Mouse (Mus musculus): ENCODE measurements around the gene E130308A19Rik. TPM values are rescaled to one million over a fixed set of nuclear protein-coding genes. Genes with fewer than 3 reads are reported as not detected.
A peak's percentile ranks its signal among the peaks of the same experiment; 100 is the strongest.

The E130308A19Rik gene
- total RNA-seq, 2 experiments from 2014 or later: 11.6 to 13.1 TPM

DNA sequence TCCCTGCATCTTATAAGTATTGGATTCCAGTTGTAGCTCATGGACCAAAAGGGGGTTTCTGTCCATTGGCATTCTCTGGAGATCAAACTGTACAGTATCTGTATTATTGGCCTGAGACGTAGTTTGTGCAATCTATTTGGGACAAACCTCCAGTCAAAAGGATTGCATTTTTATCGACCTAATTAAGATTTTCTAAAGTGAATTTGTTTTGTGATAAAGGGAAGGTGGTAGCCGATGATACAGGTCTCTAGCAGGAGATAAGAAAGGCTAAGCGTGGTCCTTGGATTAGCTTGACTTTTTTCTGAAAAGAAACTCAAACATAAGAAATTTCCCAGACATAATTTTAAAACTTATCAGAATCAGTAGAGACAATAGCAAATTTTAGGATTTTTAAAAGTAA, 99.6 kb downstream of the E130308A19Rik start:
- DNase-seq (ENCODE audit: low spot score in 2 of 2): no peak

DNA sequence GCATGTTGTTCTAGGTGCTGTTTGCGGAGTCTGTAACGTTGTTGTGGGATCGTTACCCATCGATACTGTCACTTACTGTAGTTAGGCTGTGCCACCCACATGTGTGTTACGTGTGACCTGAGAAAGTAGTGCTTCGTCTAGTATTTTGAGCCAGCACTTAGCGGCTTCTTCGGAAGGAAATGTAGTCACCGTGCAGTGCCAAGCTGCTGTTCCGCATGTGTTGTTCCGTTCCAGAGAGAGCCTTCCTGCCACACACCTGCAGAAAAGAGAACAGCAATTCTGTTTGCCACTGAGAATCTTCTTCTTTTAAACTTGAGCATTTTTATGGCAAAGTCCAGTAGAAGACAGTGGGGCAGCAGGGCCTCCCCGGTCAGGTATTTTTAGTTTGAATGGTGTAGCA, 100.5 kb downstream of the E130308A19Rik start:
- no peak for DNase-seq (ENCODE audit: low spot score in 2 of 2)

DNA sequence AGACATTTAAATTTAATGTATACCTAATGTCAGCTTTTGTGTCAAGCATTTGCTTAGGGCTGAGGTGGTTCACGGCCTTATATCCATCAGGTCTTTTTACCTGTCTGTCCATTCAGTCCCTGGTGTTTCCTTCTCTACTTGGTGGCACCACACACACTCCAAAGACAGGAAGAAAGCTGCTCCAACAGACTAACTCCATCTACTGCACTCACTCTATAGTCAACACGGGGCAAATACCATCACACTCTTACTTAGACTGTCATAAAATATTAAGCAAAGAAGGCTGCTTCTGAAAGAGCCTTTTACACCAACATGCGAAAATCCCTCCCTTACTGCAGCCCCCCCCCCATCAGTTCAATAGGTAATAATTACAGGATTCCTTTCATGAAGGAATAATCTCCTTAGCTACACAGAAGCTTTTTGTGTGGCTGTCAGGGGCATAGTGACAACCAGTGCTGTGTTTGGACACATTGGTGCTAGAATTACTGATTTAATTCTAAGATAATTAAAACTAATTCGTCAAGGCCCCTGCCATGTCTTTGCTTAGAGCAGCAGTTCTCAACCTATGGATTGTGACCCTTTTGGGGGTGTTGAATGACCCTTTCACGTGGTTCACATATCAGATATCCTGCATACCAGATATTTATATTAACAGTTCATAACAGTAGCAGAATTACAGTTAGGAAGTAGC, 101.3 kb downstream of the E130308A19Rik start:
- DNase-seq (ENCODE audit: low spot score in 2 of 2): no peak

DNA sequence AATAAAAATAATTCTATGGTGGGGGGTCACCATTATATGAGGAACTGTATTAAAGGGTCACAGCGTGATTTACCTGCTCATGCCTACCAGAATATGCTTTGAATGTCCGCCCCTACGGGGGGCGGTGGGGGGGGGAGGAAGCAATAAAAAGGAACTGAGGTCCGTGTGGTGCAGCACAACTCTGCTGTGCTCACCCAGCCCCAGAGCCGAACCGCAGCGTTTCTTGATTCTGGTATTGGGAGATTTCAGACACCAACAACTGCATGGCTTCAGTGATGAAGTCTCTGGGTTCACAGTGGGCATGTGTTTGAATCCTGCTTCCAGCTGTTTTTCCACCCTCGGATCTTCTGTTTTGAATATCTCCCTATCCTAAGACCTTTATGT, 101.9 kb downstream of the E130308A19Rik start:
- DNase-seq (ENCODE audit: low spot score in 2 of 2): no peak

DNA sequence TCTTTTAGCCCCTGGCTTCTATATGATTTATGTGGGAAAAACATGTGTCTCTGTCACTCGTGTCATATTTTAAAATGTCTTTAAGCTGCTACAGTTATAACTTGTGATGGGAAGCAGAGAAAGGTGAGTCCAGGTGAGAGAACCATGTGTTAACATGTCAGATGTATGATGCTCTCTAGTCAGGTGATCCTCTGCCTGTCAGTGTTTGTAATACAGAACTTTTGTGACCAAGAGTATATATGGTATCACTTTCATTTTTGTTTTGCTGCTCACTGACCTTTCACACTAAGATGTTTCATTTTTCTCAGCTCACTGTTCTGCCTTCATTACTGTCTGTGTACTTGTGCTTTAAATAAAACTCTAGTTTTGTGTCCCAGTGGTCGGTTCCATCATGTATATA, 102.8 kb downstream of the E130308A19Rik start:
- no peak for DNase-seq (ENCODE audit: low spot score in 2 of 2)

DNA sequence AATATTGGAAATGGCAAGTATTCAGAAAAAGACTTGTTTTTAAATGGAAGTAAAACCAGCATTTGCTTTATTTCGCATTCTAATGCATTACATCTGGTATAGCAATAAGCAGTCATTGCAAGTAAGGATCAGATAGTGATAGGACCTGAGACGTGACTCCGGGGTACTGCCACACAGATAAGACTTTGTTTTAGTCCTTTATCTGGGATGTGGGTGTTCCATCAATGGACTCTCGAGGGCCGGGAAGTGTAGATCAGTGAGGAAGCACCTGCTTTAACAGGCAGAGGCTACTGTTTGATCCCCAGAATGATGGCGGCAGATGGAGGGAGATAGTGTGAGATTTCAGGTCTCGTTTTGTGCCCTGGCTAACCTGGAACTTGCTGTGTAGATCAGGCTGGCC, 105.5 kb downstream of the E130308A19Rik start:
- no peak for DNase-seq (ENCODE audit: low spot score in 2 of 2)

DNA sequence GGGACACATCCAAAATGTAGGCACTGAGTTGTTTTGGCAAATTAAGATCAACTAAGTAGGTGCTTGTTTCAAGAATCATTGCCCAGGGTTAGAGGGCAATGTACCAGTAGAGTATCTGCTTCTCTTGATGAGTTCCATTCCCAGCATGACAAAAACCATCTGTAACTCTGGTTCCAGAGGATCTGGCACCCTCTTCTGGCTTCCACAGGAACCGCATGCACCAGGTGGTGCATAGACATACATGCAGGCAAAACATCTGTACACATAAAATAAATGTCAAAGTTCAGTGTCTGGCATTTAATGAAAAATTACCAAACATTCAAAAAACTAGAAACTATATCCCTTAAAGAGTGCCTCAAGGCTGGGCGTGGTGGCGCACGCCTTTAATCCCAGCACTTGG, 113.3 kb downstream of the E130308A19Rik start:
- DNase-seq (ENCODE audit: low spot score in 2 of 2): no peak

DNA sequence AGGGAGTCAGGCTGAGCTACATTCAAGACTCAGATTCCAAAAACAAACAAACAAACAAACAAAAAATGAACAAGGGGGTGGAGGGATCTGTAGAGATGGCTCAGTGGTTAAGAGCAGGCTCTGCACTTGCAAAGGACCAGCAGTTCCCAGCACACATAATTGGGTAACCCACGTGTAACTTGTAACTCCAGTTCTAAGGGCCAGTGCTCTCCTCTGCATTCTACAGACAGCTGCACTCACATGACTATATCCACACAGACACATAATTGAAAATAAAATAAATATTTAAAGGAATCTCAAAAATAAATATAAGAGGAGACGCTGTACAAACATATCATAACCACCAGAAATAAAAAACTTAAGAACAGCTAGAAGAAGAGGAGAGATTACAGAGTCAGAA, 113.9 kb downstream of the E130308A19Rik start:
- no peak for DNase-seq (ENCODE audit: low spot score in 2 of 2)

DNA sequence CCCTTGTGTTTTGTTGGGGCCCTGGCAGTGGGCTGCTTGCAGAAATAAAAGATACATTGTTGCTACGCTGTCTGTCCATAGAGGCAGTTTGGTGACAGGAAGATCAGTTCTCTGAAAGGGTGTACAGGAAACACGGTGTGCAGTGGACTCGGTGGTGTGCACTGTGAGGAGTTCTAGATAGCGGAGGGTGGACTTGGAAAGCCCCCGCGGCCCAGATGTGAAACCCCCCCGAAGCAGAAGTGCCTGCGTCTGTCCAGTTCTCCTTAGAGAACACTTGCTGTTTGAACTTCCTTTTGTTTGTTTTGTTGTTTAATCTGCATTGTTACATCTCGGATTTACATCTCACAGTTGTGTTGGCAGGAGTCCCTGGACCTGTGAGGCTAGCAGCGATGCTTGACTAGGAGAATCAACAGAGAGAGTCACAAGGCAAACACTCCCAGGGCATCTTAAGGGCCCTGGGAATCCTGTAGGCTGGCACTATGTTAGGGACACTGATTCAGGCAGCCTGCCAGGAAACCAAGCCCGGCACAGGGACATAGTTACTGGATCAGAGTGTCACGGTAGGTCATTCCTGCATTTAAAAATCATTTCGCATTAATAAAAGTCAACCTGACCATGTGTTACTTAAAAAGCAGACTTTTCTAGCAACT, 127.6 kb downstream of the E130308A19Rik start:
- no peak for DNase-seq (ENCODE audit: low spot score in 2 of 2)

DNA sequence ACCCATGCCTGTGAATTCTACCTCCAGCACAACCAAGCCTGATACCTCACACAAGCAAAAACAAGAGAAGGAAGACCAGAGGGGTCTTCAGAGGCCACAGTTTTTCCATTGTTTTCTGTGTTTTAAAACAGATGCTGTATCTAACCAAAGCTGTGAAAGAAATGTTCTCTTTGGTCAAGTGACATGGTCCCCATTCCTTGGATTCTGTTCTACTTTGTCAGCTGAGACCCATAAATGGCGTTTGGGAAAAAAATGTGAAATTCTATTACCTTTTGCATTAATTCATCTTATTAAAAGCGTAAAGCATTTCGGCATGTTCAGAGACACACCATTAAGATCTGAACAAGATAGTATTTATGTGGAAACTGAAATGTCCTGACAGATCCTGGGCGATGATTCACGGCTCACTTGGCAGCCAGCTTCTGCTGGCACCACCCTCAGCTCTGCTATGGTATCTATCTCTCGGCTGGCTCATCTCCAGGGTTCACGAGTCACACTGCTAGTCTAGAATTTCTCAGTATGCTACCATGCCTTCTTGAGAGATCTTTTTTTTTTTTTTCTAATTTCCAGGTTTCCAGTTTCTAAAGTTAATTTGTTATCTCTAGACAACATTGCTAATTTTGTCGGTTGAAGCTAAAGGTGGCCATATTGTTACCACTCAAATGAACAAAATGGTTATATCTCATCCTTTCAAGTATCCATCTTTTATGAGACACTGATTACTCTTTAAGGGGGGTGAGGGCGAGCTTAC, 130.5 kb downstream of the E130308A19Rik start:
- peak; percentile 78 to 82 for DNase-seq (ENCODE audit: low spot score in 2 of 2)

DNA sequence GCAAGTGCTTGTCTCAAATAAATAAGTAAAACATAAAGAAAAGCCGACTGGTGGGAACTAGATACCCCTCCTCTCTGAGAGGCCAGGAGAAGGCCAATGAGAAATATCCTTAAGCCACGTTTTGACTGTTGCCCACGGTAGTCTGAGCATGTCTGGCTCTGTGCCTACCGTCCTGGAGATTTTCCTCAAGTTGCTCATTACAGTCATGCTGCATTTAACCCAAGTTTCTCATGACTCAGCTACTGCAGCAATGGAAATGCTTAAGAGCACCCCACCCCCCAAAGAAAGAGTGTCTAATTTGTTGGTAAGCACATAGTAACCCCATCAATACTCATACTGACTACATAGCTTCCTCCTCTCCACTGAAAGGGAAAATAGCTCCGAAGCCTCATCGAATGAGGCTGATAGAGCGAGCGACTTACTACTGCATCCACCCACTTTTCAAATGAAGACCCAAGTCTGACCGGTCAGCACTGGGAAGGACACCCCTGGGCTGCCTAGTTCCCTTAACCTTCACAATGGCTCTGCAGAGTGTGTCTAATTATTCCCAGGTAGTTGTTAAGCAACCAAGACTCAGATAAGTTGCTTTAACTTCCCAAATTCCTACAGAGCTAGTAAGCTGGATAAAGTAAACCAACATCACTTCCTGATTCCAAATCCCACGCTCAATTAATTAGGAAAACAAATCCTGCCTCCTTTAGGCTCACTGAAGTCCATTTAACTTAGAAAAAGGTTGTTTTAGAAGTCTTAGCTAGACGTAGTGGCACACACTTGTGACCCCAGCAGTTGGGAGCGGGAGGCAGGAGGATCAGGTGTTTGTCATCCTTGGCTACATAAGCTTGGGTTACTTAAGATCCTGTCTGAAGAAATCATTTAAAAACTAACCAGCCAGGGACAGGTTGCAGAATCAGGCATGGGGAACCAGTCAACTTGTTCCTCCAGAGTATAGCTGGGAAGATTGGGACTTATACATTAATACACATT, 131.7 kb downstream of the E130308A19Rik start:
- no peak for DNase-seq (ENCODE audit: low spot score in 2 of 2)

DNA sequence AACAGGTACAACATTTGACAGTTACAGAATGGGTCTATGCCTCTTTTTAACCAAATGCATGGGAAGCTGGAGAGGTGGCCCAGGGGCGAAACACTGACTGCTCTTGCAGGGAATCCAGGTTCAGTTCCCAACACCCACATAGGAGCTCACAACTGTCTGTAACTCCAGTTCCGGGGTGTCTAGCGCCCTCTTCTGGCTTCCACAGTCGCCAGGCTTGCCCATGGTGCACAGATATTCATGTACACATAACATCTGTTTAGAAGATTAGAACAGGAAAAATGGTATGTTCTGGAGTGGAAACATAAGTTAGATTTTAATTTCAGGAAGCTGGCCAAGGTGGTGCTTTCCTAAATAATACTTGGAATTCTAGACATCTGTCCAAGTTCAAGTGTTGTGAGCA, 134.0 kb downstream of the E130308A19Rik start:
- DNase-seq (ENCODE audit: low spot score in 2 of 2): no peak

DNA sequence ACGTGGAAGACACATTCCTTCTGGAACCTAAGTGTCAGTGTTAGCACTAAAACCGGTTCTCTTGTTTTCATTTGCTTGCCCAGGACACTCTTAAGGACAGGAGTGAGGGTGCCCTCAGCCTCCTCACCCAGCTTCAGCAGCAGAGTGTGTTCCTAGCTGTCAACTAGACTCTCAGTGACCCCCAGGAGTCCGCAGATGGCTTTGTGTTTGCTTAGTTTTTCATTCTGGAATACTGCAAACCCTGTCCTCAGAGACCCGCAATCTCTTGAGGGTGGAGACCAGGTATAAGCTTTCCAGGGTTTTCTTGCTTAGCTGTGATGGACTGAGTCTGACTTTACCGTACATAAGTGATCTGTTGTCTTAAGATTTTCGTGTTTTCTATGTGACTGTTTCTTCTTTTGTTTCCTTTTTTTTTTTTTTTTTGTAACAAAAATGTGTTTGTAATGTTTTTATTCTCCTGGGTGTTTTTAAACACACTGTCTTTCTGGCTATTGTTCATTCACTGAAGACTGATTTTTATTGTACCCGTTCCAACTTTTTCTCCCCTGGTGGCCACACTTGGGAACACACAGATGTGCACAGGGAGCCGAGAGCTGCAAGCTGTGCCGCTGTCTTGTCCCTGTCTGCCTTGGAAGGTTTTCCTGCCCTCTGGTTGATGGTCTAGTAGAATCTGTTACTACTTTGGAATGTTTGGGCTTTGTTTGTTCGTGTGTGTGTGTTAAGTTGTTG, 134.8 kb downstream of the E130308A19Rik start:
- DNase-seq (ENCODE audit: low spot score in 2 of 2): no peak

DNA sequence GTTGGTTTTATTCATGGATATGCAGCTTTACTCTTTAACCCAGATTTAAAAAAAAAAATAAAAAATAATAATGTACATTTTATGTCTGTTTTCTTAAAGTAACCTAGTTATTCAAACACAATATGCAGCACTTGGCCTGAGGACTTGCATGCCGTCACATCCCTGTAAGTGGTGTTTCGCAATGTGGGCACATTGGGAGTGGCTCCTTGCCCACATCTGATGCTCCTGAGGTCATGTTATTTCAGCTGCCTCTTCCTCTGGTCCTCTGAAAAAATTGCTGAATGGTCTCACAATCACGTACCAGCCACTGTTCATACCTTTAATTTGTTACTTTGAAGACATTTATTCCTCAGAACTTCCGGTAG, 135.3 kb downstream of the E130308A19Rik start:
- no peak for DNase-seq (ENCODE audit: low spot score in 2 of 2)

DNA sequence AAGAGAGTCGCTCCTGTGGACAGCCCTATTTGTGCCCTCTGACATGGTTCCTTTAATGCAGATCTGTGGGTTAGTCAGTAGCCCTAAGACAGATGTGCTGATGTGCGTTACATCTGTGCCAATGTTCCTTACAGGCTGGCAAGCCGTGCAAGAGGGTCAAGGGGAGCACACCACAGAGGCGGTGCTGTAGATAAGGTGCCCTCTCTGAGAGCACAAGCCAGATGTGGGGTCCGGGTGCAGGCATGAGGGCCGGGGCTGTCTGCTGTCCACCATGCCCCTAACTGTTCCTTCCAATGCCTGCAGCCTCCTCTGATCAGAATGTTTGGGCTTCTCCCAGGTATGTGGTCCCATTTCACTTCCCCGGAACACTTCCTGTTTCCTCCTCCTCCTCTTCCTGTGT, 138.9 kb downstream of the E130308A19Rik start:
- DNase-seq (ENCODE audit: low spot score in 2 of 2): no peak

DNA sequence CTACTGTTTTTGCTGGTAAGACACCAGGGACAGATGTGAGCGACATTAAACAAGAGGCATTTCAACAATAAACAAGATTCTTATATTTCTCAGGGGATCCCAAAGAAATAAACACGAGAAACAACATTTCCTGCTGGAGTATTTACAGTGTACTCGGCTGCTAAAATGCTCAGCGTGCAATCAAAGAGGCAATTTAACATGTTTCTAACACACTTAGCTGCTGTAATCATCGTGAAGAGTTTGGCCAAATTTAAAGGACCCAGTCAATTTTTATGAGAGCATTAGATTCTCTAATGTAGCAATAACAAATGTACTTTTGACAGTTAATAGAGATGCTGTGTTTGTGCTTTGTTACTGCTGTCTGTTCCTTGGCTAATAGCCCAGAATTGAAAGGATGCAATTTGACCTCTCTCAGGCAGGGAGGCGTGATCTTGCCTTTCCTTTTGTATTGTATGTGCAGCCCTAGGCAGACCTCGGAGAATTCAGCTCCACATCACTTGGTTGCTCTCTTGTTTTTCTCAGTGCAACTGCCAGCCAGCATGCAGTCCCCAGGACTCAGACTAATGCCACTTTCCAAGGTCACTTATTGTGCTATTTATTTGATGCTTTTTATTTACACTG, 139.5 kb downstream of the E130308A19Rik start:
- no peak for DNase-seq (ENCODE audit: low spot score in 2 of 2)

DNA sequence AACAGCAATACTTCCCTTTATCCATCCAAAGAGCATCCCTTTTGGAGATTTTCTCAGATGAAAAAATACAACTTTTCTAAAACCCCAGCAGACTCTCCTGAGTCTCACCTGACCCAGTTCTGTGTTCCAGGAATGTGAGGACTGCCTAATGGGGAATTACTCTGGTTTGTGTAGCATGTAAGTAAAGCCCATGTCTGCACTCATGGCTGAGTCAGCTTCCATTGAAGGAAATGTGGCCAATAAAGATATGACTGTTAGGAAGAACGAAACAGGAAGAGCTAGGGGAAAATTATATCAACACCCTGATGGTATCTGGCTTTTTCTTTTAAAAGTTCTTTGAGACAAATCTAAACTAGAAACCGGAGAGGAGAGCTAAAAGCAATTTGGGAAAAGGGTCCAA, 141.7 kb downstream of the E130308A19Rik start:
- no peak for DNase-seq (ENCODE audit: low spot score in 2 of 2)

DNA sequence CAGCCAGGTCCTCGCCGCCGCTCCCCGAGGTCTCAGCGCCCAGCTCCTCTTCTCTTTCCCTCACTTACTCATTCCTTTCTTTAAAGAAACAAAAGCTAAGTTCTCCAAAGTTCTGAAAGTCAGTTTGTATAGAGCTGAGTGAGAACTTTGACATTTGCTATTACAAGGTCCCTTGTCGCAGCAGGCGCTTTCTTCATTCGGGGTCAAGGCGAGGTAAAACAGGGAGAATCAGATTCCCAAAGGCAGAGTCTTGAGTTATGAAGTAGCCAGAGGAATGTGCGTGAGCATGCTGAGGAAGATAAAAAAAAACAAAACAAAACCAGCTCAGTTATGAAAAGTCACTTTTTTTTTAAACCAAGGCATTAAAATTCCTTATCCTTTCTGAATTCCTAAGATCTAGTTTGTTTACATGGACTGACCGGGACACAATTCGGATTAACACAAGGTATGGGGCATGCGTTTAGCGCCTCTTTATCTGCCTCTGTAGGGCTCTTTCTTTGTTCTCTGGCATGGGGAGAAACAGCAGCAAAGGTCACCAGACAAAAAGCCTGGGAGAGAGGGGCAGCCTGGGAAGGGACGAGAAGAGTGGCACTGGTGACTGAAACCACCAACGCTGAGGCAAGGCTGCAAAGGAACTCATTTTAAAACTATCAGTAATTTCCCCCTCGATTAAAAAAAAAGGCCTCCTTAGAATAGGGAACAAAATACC, 146.3 kb downstream of the E130308A19Rik start:
- no peak for DNase-seq (ENCODE audit: low spot score in 2 of 2)

DNA sequence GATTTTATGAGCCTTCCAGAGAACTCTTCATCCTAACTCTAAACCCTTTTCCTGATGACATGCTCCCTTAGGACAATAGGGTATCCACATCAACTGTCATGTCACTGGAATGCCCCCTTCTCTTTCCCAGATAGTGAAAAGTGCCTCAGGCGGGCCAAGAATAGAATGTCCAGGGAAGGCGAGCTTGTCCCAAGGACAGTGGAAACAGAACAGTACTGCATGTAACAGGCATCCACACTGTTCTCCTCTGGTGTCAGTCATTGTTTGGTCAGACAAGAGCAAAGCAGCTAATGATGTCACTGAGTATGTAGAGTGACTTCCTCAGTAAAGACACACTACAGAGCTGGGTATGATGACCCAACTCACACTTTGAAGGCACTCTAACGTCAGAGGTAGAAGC, 151.8 kb downstream of the E130308A19Rik start:
- no peak for DNase-seq (ENCODE audit: low spot score in 2 of 2)
